Mouse (Mus musculus): ENCODE measurements around the gene Caskin2. TPM values are rescaled to one million over a fixed set of nuclear protein-coding genes. Genes with fewer than 3 reads are reported as not detected.
A peak's percentile ranks its signal among the peaks of the same experiment; 100 is the strongest.
"Not testable (repeated sequence)": the region's sequence is repeated elsewhere in the genome, so short reads cannot be mapped to it uniquely, and the experiment has no call there.

Gene Caskin2
- polyA plus RNA-seq, 1 experiment: 17.1 TPM

DNA sequence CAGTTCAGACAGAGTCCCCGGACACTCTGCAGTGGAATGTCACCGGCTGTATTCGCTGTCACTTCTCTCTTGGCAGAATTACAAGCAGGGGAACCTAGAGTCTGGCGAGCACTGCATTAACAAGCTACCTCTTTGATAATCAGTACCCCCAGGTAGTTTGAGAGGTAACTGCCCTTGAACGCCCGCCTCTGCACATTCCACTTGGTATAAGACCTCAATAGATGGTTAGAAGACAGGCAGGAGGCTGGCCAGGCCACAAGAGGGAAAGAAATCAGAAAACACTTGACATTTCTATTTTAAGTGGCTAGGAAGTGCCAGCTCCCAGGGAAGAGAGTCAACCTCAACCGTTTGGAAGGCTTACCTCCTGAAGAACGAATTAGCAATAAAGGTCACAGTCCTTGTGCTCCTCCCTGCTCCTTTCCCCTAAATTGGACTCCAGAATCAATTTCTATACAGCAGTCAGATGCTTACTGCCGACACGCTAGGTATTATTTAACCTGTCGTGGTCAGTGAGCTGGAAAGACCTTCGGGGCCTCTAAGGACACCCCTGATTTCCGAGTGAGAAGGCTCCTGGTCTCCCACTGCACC, 47.0 kb downstream of the Caskin2 start:
- 17% methylated on average over 13 of the region's 13 CpGs for WGBS
- no peak for TF ChIP-seq CTCF (IDR thresholded peaks at IDR 0.05; ENCODE audit: borderline replicate concordance, insufficient read depth, low read depth, low read length)
- DNase-seq: peak; percentile 46 to 49
- Histone ChIP-seq H3K27me3 (ENCODE audit: control insufficient read depth, insufficient read depth, low read length) (no peaks in the 10 kb centered on the region), H3K4me3 (replicated peaks; ENCODE audit: insufficient read depth, low read depth, low read length) (peak overlapping the region; percentile 85), H3K27ac (ENCODE audit: insufficient read depth, low read length) (peak overlapping the region; percentile 86), H3K4me1 (ENCODE audit: control insufficient read depth, insufficient read depth, low read length) (peaks cover 3% of the 10 kb centered on the region; the same call in 1 of the 2 replicates)

DNA sequence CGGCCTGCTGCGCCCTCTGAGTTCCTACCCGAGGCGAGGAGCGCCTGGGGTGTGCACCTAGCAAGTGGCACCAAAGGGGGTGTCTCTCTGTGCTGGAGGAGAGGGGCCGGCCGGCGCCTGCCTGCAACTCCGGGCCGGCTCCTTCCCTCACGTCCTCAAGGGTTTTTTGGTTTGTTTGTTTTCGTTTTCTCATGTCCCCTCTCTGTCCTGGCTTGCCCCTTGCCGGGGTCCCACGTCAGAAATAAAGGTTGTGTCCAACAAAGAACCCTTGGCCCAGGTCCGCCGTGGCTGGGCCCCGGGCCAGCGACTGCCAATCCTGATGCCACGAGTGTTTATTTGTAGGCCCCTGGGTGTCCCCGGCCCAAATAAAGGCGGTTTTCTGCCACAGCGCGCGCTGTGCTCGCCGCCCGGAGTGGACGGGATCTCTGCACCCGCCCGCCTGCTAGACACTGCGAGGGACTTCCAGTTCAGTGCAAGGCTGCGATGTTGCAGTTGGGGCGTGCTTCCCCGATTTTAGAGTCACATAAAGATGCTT, 47.8 kb downstream of the Caskin2 start:
- TF ChIP-seq POLR2A (IDR thresholded peaks at IDR 0.05; ENCODE audit: borderline replicate concordance, insufficient read depth, low read length): no peak
- no peak for TF ChIP-seq CTCF (IDR thresholded peaks at IDR 0.05; ENCODE audit: borderline replicate concordance, insufficient read depth, low read depth, low read length)
- Histone ChIP-seq H3K4me1 (ENCODE audit: control insufficient read depth, insufficient read depth, low read length) (peaks cover 2% of the 10 kb centered on the region; the same call in 1 of the 2 replicates), H3K27me3 (ENCODE audit: control insufficient read depth, insufficient read depth, low read length) (no peaks in the 10 kb centered on the region), H3K4me3 (replicated peaks; ENCODE audit: insufficient read depth, low read depth, low read length) (peak overlapping the region; percentile 85), H3K27ac (ENCODE audit: insufficient read depth, low read length) (peak overlapping the region; percentile 86)
- under 1% methylated on average over 33 of the region's 34 CpGs for WGBS
- peak in 1 of 2 experiments; percentile 67 for DNase-seq

DNA sequence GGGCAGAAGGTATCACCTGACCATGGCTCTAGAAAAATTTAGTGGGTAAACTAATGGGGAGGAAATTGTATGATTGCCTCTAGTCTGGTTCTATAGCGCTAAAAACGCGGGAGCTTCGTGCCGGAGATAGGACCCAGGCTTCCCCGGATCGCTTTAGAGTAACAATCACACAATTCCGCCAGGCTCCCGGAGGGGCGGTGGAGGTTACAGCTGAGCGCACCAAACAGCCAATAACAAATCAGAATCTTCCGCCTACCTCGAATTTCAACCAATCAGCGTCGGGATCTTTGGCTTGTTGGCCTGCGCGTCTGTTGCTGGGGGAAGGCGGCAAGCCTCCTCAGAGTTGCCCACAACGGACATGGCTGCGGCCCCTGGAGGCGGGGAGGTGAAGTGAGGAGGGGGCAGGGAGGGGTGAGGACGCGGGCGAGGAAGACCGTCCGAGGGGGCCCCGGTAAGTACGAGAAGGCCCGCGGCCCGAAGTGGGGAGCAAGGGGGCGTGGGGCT, 48.3 kb downstream of the Caskin2 start, which contains the start of gene Tmem94:
Tmem94 (plus strand) TSS at position 331 of the 504 bp plus-strand sequence.
- Histone ChIP-seq H3K27me3 (ENCODE audit: control insufficient read depth, insufficient read depth, low read length) (no peaks in the 10 kb centered on the region), H3K4me3 (replicated peaks; ENCODE audit: insufficient read depth, low read depth, low read length) (peak within 1 kb of the TSS; percentile 85), H3K27ac (ENCODE audit: insufficient read depth, low read length) (peak within 1 kb of the TSS; percentile 86), H3K4me1 (ENCODE audit: control insufficient read depth, insufficient read depth, low read length) (no peaks in the 10 kb centered on the region; the same call in 1 of the 2 replicates)
- peak; percentile 97 to 99 for DNase-seq
- TF ChIP-seq CTCF (IDR thresholded peaks at IDR 0.05; ENCODE audit: borderline replicate concordance, insufficient read depth, low read depth, low read length) (no peak), POLR2A (IDR thresholded peaks at IDR 0.05; ENCODE audit: borderline replicate concordance, insufficient read depth, low read length) (peak; percentile 71)
- WGBS: under 1% methylated on average over 31 of the region's 32 CpGs

DNA sequence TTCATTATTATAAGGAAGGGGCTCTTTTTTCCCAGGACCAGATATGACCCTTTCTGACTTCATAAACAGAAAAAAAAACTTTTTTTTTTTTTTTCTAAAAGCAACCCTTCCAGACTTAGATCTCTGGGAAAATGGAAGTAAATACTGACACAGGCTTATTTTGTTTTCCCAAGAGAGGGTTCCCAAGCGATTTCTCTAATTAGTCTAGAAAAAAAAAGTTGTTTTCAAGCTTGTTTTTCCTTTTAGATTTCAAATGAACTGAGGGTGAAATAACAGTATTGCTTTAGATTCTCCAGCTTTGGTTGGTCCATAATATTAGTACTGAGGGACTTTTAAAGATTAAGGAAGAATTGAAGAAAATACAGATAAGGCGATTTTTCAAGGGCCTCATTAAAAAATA, 48.7 kb downstream of the Caskin2 start:
- no peak for DNase-seq
- H3K27ac ChIP-seq (ENCODE audit: insufficient read depth, low read length): no peak overlapping the region
- 14% methylated on average over 2 of the region's 2 CpGs for WGBS
- H3K4me3 ChIP-seq (replicated peaks; ENCODE audit: insufficient read depth, low read depth, low read length): peak overlapping the region; percentile 51
- no peaks in the 10 kb centered on the region for H3K27me3 ChIP-seq (ENCODE audit: control insufficient read depth, insufficient read depth, low read length)
- H3K4me1 ChIP-seq (ENCODE audit: control insufficient read depth, insufficient read depth, low read length): no peaks in the 10 kb centered on the region; the same call in 1 of the 2 replicates
- TF ChIP-seq CTCF (IDR thresholded peaks at IDR 0.05; ENCODE audit: borderline replicate concordance, insufficient read depth, low read depth, low read length): no peak
- TF ChIP-seq POLR2A (IDR thresholded peaks at IDR 0.05; ENCODE audit: borderline replicate concordance, insufficient read depth, low read length): no peak

DNA sequence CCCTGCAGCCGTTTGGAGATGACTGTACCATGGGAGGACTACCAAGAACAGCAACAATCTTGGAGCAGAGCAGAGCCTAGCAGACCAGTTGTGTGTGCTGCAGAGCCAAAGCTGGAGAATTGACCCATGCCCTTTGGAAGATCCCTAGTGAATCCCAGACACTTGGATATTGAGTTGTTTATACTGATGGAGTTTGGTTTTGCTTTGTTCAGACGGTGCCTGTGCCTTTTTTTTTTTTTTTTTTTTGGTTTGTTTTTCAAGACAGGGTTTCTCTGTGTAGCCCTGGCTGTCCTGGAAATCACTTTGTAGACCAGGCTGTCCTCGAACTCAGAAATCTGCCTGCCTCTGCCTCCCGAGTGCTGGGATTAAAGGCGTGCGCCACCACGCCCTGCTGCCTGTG, 51.3 kb downstream of the Caskin2 start:
- H3K4me1 ChIP-seq (ENCODE audit: control insufficient read depth, insufficient read depth, low read length); H3K27me3 ChIP-seq (ENCODE audit: control insufficient read depth, insufficient read depth, low read length); H3K27ac ChIP-seq (ENCODE audit: insufficient read depth, low read length); DNase-seq; H3K4me3 ChIP-seq (replicated peaks; ENCODE audit: insufficient read depth, low read depth, low read length): not testable (repeated sequence)
- WGBS: 95% methylated on average over 7 of the region's 7 CpGs

DNA sequence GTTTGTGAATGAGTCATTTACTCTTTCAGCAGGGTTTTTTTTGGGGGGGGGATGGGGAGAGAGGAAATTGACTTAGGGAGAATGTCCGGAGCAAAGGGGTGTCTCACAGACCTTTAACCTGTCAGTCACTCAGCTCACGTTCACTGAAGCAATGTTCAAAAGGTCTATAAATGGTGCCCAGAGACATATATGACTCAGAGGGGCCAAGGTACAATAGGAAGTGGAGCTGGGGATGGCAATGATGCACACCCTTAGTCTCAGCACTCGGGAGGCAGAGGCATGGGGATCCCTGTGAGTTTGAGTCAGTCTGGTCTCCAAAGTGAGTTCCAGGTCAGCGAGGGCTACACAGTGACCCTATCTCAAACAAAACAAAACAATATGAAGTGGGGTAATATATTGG, 60.0 kb downstream of the Caskin2 start:
- no peak for DNase-seq
- Histone ChIP-seq H3K27me3 (ENCODE audit: control insufficient read depth, insufficient read depth, low read length) (no peaks in the 10 kb centered on the region), H3K4me3 (replicated peaks; ENCODE audit: insufficient read depth, low read depth, low read length) (no peak overlapping the region), H3K27ac (ENCODE audit: insufficient read depth, low read length) (no peak overlapping the region), H3K4me1 (ENCODE audit: control insufficient read depth, insufficient read depth, low read length) (peaks cover 5% of the 10 kb centered on the region)
- no peak for TF ChIP-seq CTCF (IDR thresholded peaks at IDR 0.05; ENCODE audit: borderline replicate concordance, insufficient read depth, low read depth, low read length)
- TF ChIP-seq POLR2A (IDR thresholded peaks at IDR 0.05; ENCODE audit: borderline replicate concordance, insufficient read depth, low read length): no peak
- 85% methylated on average over 4 of the region's 4 CpGs for WGBS

DNA sequence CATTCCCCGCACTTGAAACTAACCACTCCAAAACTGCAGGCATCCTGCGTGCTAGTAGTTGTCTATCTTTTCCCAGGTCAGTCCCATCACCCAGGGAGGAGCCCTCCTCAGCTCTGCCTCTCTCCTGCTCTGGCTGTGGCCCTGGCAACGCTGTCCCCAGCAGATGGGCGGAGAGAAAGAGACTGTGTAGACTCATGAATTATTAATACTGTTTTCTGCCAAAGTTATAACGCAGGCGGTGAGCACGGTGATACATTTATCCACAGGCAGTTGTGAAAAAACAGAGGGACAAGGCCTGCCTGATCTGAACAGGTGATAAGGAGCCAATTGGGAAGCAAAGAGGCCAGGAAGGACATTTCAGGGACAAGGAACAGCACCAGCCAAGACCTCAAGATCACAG, 60.8 kb downstream of the Caskin2 start:
- Histone ChIP-seq H3K27me3 (ENCODE audit: control insufficient read depth, insufficient read depth, low read length) (no peaks in the 10 kb centered on the region), H3K27ac (ENCODE audit: insufficient read depth, low read length) (no peak overlapping the region), H3K4me3 (replicated peaks; ENCODE audit: insufficient read depth, low read depth, low read length) (no peak overlapping the region), H3K4me1 (ENCODE audit: control insufficient read depth, insufficient read depth, low read length) (peaks cover 5% of the 10 kb centered on the region)
- TF ChIP-seq POLR2A (IDR thresholded peaks at IDR 0.05; ENCODE audit: borderline replicate concordance, insufficient read depth, low read length) (no peak), CTCF (IDR thresholded peaks at IDR 0.05; ENCODE audit: borderline replicate concordance, insufficient read depth, low read depth, low read length) (no peak)
- DNase-seq: no peak
- 40% methylated on average over 7 of the region's 7 CpGs for WGBS

DNA sequence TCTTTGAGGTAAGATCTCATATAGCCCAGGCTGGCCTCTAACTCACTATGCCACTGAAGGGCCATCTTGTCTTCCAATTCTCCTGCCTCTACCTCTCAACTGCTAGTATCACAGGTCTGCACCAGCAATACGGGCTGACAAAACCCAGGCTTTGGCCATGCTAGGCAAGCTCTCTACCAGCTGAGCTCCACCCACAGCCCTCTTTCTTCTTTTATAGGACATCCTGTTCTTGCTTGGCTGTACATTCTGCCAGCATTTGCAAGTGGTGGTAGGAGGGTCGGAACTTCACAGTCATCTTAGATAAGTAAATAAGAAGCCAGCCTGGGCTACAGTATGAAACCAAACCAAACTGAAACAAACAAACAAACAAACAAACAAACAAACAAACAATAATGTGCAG, 61.7 kb downstream of the Caskin2 start:
- DNase-seq: no peak
- Histone ChIP-seq H3K27me3 (ENCODE audit: control insufficient read depth, insufficient read depth, low read length) (no peaks in the 10 kb centered on the region; the same call in 1 of the 2 replicates), H3K4me3 (replicated peaks; ENCODE audit: insufficient read depth, low read depth, low read length) (no peak overlapping the region), H3K4me1 (ENCODE audit: control insufficient read depth, insufficient read depth, low read length) (peaks cover 5% of the 10 kb centered on the region), H3K27ac (ENCODE audit: insufficient read depth, low read length) (no peak overlapping the region)
- WGBS: 79% methylated on average over 2 of the region's 2 CpGs
- TF ChIP-seq POLR2A (IDR thresholded peaks at IDR 0.05; ENCODE audit: borderline replicate concordance, insufficient read depth, low read length): no peak
- TF ChIP-seq CTCF (IDR thresholded peaks at IDR 0.05; ENCODE audit: borderline replicate concordance, insufficient read depth, low read depth, low read length): no peak

Data from cerebellum, adult 2 months (tissue).